Mouse (Mus musculus): ENCODE data around the gene Tcf7l2. TPM values are rescaled to one million over a fixed set of nuclear protein-coding genes. Genes with fewer than 3 reads are reported as not detected.

The Tcf7l2 gene
- polyA plus RNA-seq, 2 experiments: 7.8 to 18.4 TPM

GRCm38 (mm10) chr19:55830976-55831559, 89.4 kb downstream of the Tcf7l2 start:
- ATAC-seq (ENCODE audit: insufficient read depth): no peak
- Histone ChIP-seq H3K4me3 (ENCODE audit: insufficient read depth in 1 of 2, low read depth in 2 of 2, low read length in 2 of 2) (no peak overlapping the region), H3K27me3 (ENCODE audit: control insufficient read depth, insufficient read depth, low read length) (no peaks in the 10 kb centered on the region), H3K36me3 (replicated peaks; ENCODE audit: control insufficient read depth, insufficient read depth, low read depth) (no peaks in the 10 kb centered on the region), H3K4me2 (ENCODE audit: low read depth) (no peak overlapping the region), H3K9ac (replicated peaks) (no peak overlapping the region), H3K4me1 (replicated peaks; ENCODE audit: control insufficient read depth in 2 of 2, insufficient read depth in 2 of 2, low read length in 1 of 2) (peaks cover 10 to 16% of the 10 kb centered on the region in 2 experiments), H3K27ac (no peak overlapping the region), H3K9me3 (ENCODE audit: control insufficient read depth, low read length) (no peaks in the 10 kb centered on the region)
- no peak for TF ChIP-seq CTCF (IDR thresholded peaks at IDR 0.05; ENCODE audit: low read depth)
- no peak for TF ChIP-seq EP300 (IDR thresholded peaks at IDR 0.05; ENCODE audit: low read depth)
- WGBS (ENCODE audit: insufficient replicate concordance): 73% methylated on average over 9 of the region's 9 CpGs
- no peak for DNase-seq (ENCODE audit: low read depth in 3 of 3, low spot score in 3 of 3)

GRCm38 (mm10) chr19:55832122-55832521, 90.5 kb downstream of the Tcf7l2 start:
- no peak overlapping the region for H3K27ac ChIP-seq

GRCm38 (mm10) chr19:55833807-55834385, 92.3 kb downstream of the Tcf7l2 start:
- ATAC-seq (ENCODE audit: insufficient read depth) (no peak), DNase-seq (ENCODE audit: low read depth in 3 of 3, low spot score in 3 of 3) (no peak)
- 75% methylated on average over 4 of the region's 4 CpGs for WGBS (ENCODE audit: insufficient replicate concordance)
- Histone ChIP-seq H3K4me3 (ENCODE audit: insufficient read depth in 1 of 2, low read depth in 2 of 2, low read length in 2 of 2) (no peak overlapping the region), H3K27me3 (ENCODE audit: control insufficient read depth, insufficient read depth, low read length) (no peaks in the 10 kb centered on the region), H3K27ac (no peak overlapping the region), H3K9ac (replicated peaks) (no peak overlapping the region), H3K4me1 (replicated peaks; ENCODE audit: control insufficient read depth in 2 of 2, insufficient read depth in 2 of 2, low read length in 1 of 2) (peaks cover 2 to 5% of the 10 kb centered on the region in 2 experiments), H3K36me3 (replicated peaks; ENCODE audit: control insufficient read depth, insufficient read depth, low read depth) (no peaks in the 10 kb centered on the region), H3K9me3 (ENCODE audit: control insufficient read depth, low read length) (no peaks in the 10 kb centered on the region), H3K4me2 (ENCODE audit: low read depth) (no peak overlapping the region)
- TF ChIP-seq CTCF (IDR thresholded peaks at IDR 0.05; ENCODE audit: low read depth): peak; percentile 17; the same call in 1 of the 2 replicates
- no peak for TF ChIP-seq EP300 (IDR thresholded peaks at IDR 0.05; ENCODE audit: low read depth)

More at GRCm38 (mm10) chr19:55832122-55832521, 90.5 kb downstream of the Tcf7l2 start:
- Histone ChIP-seq H3K4me3 (ENCODE audit: insufficient read depth in 1 of 2, low read depth in 2 of 2, low read length in 2 of 2) (no peak overlapping the region), H3K36me3 (replicated peaks; ENCODE audit: control insufficient read depth, insufficient read depth, low read depth) (no peaks in the 10 kb centered on the region), H3K4me1 (replicated peaks; ENCODE audit: control insufficient read depth in 2 of 2, insufficient read depth in 2 of 2, low read length in 1 of 2) (peaks cover 9 to 14% of the 10 kb centered on the region in 2 experiments), H3K4me2 (ENCODE audit: low read depth) (no peak overlapping the region), H3K27me3 (ENCODE audit: control insufficient read depth, insufficient read depth, low read length) (no peaks in the 10 kb centered on the region), H3K9me3 (ENCODE audit: control insufficient read depth, low read length) (no peaks in the 10 kb centered on the region), H3K9ac (replicated peaks) (no peak overlapping the region)
- ATAC-seq (ENCODE audit: insufficient read depth) (no peak), DNase-seq (ENCODE audit: low read depth in 3 of 3, low spot score in 3 of 3) (no peak)
- 78% methylated on average over 4 of the region's 4 CpGs for WGBS (ENCODE audit: insufficient replicate concordance)
- TF ChIP-seq EP300 (IDR thresholded peaks at IDR 0.05; ENCODE audit: low read depth) (no peak), CTCF (IDR thresholded peaks at IDR 0.05; ENCODE audit: low read depth) (no peak)

- TF ChIP-seq EP300 (IDR thresholded peaks at IDR 0.05; ENCODE audit: low read depth) (no peak), CTCF (IDR thresholded peaks at IDR 0.05; ENCODE audit: low read depth) (no peak)
- 76% methylated on average over 5 of the region's 5 CpGs for WGBS (ENCODE audit: insufficient replicate concordance)
- Histone ChIP-seq H3K4me2 (ENCODE audit: low read depth) (no peak overlapping the region), H3K27me3 (ENCODE audit: control insufficient read depth, insufficient read depth, low read length) (no peaks in the 10 kb centered on the region), H3K4me1 (replicated peaks; ENCODE audit: control insufficient read depth in 2 of 2, insufficient read depth in 2 of 2, low read length in 1 of 2) (peaks cover 6 to 18% of the 10 kb centered on the region in 2 experiments), H3K4me3 (ENCODE audit: insufficient read depth in 1 of 2, low read depth in 2 of 2, low read length in 2 of 2) (no peak overlapping the region), H3K9ac (replicated peaks) (no peak overlapping the region), H3K9me3 (ENCODE audit: control insufficient read depth, low read length) (no peaks in the 10 kb centered on the region), H3K36me3 (replicated peaks; ENCODE audit: control insufficient read depth, insufficient read depth, low read depth) (no peaks in the 10 kb centered on the region), H3K27ac (no peak overlapping the region)
- no peak for DNase-seq (ENCODE audit: low read depth in 3 of 3, low spot score in 3 of 3)
- 0 out of 2 replicates have a peak, but pooled peaks have one; percentile 23 for ATAC-seq (ENCODE audit: insufficient read depth)
Measured at GRCm38 (mm10) chr19:55836930-55837687, 95.5 kb downstream of the Tcf7l2 start.

GRCm38 (mm10) chr19:55837924-55838323, 96.3 kb downstream of the Tcf7l2 start:
- H3K9ac ChIP-seq (replicated peaks): no peak overlapping the region
- WGBS (ENCODE audit: insufficient replicate concordance): 49% methylated on average over 9 of the region's 9 CpGs

More at GRCm38 (mm10) chr19:55837924-55838323, 96.3 kb downstream of the Tcf7l2 start:
- Histone ChIP-seq H3K36me3 (replicated peaks; ENCODE audit: control insufficient read depth, insufficient read depth, low read depth) (no peaks in the 10 kb centered on the region), H3K4me3 (ENCODE audit: insufficient read depth in 1 of 2, low read depth in 2 of 2, low read length in 2 of 2) (no peak overlapping the region), H3K4me1 (replicated peaks; ENCODE audit: control insufficient read depth in 2 of 2, insufficient read depth in 2 of 2, low read length in 1 of 2) (peaks cover 6 to 18% of the 10 kb centered on the region in 2 experiments), H3K9me3 (ENCODE audit: control insufficient read depth, low read length) (no peaks in the 10 kb centered on the region), H3K4me2 (ENCODE audit: low read depth) (no peak overlapping the region), H3K27me3 (ENCODE audit: control insufficient read depth, insufficient read depth, low read length) (no peaks in the 10 kb centered on the region), H3K27ac (no peak overlapping the region)
- no peak for DNase-seq (ENCODE audit: low read depth in 3 of 3, low spot score in 3 of 3)
- ATAC-seq (ENCODE audit: insufficient read depth): no peak
- no peak for TF ChIP-seq CTCF (IDR thresholded peaks at IDR 0.05; ENCODE audit: low read depth)
- no peak for TF ChIP-seq EP300 (IDR thresholded peaks at IDR 0.05; ENCODE audit: low read depth)

Data from liver, embryonic 14.5 days (tissue).